Mouse (Mus musculus) liver, embryonic 14.5 days (tissue): ENCODE measurements at regions not wholly inside any gene's neighbourhood (a gene's known extent, or its start where the extent isn't known, plus 50 kb on each side); places are given as distances from the start of the nearest gene placed in this dataset.

Experiments used
- ATAC-seq: fragments of 200-750 bp; cut with Nextera tagmentation; 2 replicates; pipeline ENCODE4 v1.8.0; 2017; ENCODE audit warnings: moderate number of reproducible peaks, mild to moderate bottlenecking, moderate library complexity; ENCODE audit not compliant: insufficient read depth
- DNase-seq, 3 experiments: peaks; one replicate each; pipeline ENCODE4 v3.0.0-alpha.2; 2012 to 2013; ENCODE audit warnings: low read depth in 3 of 3, low spot score in 3 of 3
- H3K27ac ChIP-seq: fragments of 300-500 bp; sonication (generic); 2 replicates; pipeline ENCODE4 v1.5.1; 2014; ENCODE audit warnings: moderate library complexity, mild to moderate bottlenecking, control low read depth, inconsistent platforms
- H3K27me3 ChIP-seq: fragments of 300-500 bp; sonication (generic); 2 replicates; pipeline ENCODE4 v1.6.1; 2014; ENCODE audit warnings: mild to moderate bottlenecking, low read length, moderate library complexity; ENCODE audit not compliant: control insufficient read depth, insufficient read depth
- H3K36me3 ChIP-seq: fragments of 300-500 bp; sonication (generic); replicated peaks from 2 replicates; pipeline ENCODE4 v1.6.1; 2014; ENCODE audit warnings: low read depth; ENCODE audit not compliant: control insufficient read depth, insufficient read depth
- H3K4me1 ChIP-seq, 2 experiments: fragments of 200-500 bp in 1 of 2; fragments of 300-500 bp in 1 of 2; sonication (generic) in 1 of 2; replicated peaks; 2 replicates each; pipeline ENCODE4 v1.6.1; 2012 to 2014; ENCODE audit warnings: antibody characterized with exemption in 1 of 2, inconsistent platforms in 1 of 2, low read length in 1 of 2; ENCODE audit not compliant: control insufficient read depth in 2 of 2, insufficient read depth in 2 of 2
- H3K4me2 ChIP-seq: fragments of 300-500 bp; sonication (generic); 2 replicates; pipeline ENCODE4 v1.6.1; 2014; ENCODE audit warnings: low read depth, mild to moderate bottlenecking, control low read depth, moderate library complexity
- H3K4me3 ChIP-seq, 2 experiments: fragments of 200-500 bp in 1 of 2; fragments of 300-500 bp in 1 of 2; sonication (generic) in 1 of 2; 2 replicates each; pipeline ENCODE4 v1.5.1; 2012 to 2014; ENCODE audit warnings: low read depth in 2 of 2, low read length in 2 of 2, mild to moderate bottlenecking in 2 of 2, control low read depth in 1 of 2, inconsistent platforms in 1 of 2, moderate library complexity in 1 of 2; ENCODE audit not compliant: insufficient read depth in 1 of 2
- H3K9ac ChIP-seq: fragments of 300-500 bp; sonication (generic); replicated peaks from 2 replicates; pipeline ENCODE4 v1.6.1; 2014; ENCODE audit warnings: mild to moderate bottlenecking, control low read depth, moderate library complexity
- H3K9me3 ChIP-seq: fragments of 300-500 bp; sonication (generic); 2 replicates; pipeline ENCODE4 v1.6.1; 2016; ENCODE audit warnings: low read length, mixed read lengths; ENCODE audit not compliant: control insufficient read depth
- CTCF ChIP-seq: IDR thresholded peaks from 2 replicates; pipeline ENCODE4 v1.5.1; 2016; ENCODE audit warnings: antibody characterized with exemption, low read depth, control low read depth
- EP300 ChIP-seq: IDR thresholded peaks from 2 replicates; pipeline ENCODE4 v1.6.1; 2016; ENCODE audit warnings: antibody characterized with exemption, low read depth
- WGBS: fragments of 180-500 bp; shearing (Covaris S2); extraction: QIAGEN DNeasy Blood & Tissue Kit; methylation state at CpG from one replicate; pipeline ENCODE4 v1.1.7; 2014; ENCODE audit not compliant: insufficient replicate concordance; 5-methylcytosine and 5-hydroxymethylcytosine counted together

DNA sequence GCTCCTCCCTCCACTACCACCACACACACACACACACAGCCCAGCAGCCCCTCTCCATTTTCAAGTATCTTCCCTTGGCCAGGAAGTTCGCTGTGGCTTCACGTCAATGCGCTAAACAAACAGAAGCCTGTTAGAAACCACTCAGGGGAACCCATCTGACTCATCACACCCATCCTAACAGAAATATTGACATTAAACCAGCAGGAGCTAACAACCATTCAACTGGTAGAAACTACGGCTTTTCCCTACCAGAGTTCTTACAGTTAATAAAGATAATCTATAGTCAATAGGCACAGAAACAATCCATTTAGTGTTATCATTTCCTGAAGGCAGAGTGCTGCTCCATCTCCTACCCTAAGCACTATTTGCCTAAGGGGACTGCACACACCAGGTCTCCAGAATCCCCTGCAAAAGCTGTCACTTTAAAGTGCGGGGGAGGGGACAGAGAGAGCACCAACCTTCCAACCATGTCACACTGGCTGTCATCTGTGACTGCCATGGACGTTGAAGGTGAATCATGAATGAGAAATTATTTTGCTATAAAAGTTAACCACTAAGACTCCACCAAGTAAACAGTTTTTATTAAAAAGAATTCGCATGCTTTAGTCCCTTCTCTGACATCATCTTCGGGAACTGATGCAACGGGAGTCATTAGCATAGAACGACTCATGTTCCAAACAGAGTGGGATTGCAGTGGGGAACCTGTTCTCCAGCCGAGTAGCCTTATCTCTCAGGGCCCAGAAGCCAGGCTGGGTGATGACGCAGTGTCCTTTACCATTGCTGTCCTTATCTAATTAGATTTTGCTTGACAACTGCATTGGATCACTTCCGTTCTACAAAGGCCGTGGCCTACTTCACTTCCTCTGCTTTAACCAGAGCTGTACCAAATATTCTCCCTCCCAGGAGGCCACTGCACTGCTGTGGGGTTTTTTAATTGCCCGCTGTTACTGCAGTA is 91.0 kb downstream of the Actbl2 start:
- H3K4me3 ChIP-seq: no peak overlapping the region
- H3K9me3 ChIP-seq: no peaks in the 10 kb centered on the region
- TF ChIP-seq EP300 (0 out of 2 replicates have a peak, but pooled peaks have one; percentile 13), CTCF (no peak)
- H3K9ac ChIP-seq: no peak overlapping the region
- H3K27ac ChIP-seq: no peak overlapping the region
- no peak overlapping the region for H3K4me2 ChIP-seq
- peak; percentile 16 to 44 (median 20) for DNase-seq
- no peaks in the 10 kb centered on the region for H3K27me3 ChIP-seq
- peaks cover 4 to 16% of the 10 kb centered on the region in 2 experiments for H3K4me1 ChIP-seq
- peak; percentile 78 for ATAC-seq
- 12% methylated on average over 15 of the region's 15 CpGs for WGBS
- no peaks in the 10 kb centered on the region for H3K36me3 ChIP-seq

DNA sequence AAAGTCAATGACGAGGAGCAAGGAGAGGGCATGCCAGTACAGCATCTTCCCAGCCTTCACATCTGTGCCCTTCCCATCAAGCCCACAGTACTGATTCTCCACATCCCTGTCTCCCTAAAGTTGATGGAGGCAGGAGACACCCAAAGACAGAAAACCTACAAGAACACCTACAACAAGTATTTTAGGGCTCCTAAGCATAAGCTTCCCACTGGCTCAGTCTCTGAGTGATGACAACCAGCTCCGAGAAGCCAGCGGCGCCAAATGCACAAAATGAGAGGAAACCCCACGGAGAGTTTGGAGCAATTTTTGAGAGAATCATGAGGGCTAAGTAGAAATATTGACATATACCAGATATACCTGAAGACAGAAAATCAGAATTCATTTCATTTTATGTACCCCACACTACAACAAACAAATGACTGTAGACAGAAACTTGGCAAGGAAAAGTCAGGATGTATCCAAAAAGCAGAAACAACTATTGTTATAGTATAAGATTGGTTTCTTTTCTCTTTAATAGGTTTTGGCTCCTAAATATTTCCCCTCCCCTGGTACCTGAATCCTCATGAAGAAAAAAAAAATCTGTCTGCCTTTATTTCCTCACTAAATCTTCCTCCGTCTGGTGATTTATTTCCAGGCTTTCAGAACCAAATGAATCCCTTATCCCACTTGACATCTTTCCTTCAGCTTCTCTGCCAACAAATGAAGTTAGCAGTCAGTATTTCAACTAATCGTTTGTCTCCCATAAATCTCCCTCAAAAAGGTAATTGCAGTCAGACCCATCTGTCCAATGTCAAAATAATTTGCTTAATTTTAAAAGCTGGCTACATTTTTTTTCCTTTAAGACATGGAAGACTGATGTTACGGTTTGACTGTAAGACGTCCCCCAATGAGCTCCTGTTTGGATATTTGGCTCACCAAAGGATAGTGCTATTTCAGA is 102.0 kb downstream of the Actbl2 start:
- Histone ChIP-seq H3K4me1 (no peaks in the 10 kb centered on the region), H3K4me3 (no peak overlapping the region), H3K9ac (no peak overlapping the region), H3K36me3 (no peaks in the 10 kb centered on the region), H3K27me3 (no peaks in the 10 kb centered on the region), H3K9me3 (no peaks in the 10 kb centered on the region), H3K4me2 (no peak overlapping the region), H3K27ac (no peak overlapping the region)
- 64% methylated on average over 9 of the region's 9 CpGs for WGBS
- TF ChIP-seq EP300 (no peak), CTCF (no peak)
- DNase-seq (no peak), ATAC-seq (no peak)

DNA sequence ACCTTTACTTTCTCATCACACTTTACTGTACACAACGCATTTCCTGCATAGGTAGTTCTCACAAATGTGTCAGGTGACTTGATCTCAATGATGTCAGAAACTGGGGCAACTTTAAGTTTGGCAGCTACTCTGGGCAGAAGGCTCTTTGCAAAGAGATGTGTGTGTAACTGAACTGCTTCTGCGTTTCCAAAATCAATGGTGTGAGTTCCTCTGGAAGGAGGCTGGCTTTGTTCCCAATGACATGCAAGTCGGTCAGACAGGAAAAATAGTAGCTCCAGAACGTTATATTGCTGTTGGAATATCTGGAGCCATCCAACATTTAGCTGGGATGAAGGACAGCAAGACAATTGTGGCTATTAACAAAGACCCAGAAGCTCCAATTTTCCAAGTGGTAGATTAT is 106.6 kb downstream of the Actbl2 start:
- no peak overlapping the region for H3K9ac ChIP-seq

DNA sequence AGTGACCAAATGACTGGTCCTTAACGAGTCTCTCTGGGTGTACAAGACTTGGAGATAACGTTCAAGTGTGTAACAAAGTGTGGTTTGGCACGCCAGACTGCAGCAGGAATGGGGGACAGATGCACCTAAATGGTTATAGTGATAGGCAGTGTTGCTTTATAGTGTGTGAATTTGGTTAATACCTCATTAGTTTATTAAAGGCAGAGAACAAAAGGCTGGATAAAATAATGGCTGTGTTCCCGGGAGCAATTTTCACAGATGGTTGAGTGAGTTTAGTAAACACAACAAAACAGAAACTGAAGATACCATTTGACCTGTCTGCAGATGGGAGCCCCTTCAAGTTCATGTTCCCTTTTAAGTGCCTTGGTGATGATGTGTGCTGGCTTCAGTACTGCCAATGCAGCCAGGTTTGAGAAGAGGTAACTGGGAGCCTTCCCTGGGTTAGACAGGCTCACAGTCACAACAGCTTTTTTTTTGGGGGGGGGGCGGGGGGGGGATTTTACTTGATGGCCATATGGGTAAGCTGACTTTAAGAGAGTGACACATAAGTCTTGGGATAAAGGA is 108.4 kb downstream of the Actbl2 start:
- ATAC-seq: no peak
- no peak for DNase-seq

More for the DNA sequence above, 106.6 kb downstream of the Actbl2 start:
- Histone ChIP-seq H3K4me1 (no peaks in the 10 kb centered on the region), H3K4me2 (no peak overlapping the region), H3K27me3 (no peaks in the 10 kb centered on the region), H3K27ac (no peak overlapping the region), H3K4me3 (no peak overlapping the region), H3K9me3 (no peaks in the 10 kb centered on the region), H3K36me3 (no peaks in the 10 kb centered on the region)
- WGBS: 58% methylated on average over 4 of the region's 4 CpGs
- ATAC-seq: no peak
- TF ChIP-seq CTCF (no peak), EP300 (no peak)
- no peak for DNase-seq

More for the DNA sequence above, 108.4 kb downstream of the Actbl2 start:
- Histone ChIP-seq H3K27me3 (no peaks in the 10 kb centered on the region), H3K9ac (no peak overlapping the region), H3K4me2 (no peak overlapping the region), H3K36me3 (no peaks in the 10 kb centered on the region), H3K9me3 (no peaks in the 10 kb centered on the region), H3K4me1 (no peaks in the 10 kb centered on the region), H3K4me3 (no peak overlapping the region), H3K27ac (no peak overlapping the region)
- 35% methylated on average over 5 of the region's 5 CpGs for WGBS
- TF ChIP-seq CTCF (no peak), EP300 (no peak)
